11 mouse cellular contexts compared by ENCODE assay signal in genomic region chr4:114448393-114449052, GRCm38 (mm10). TPM values are rescaled to one million over a fixed set of nuclear protein-coding genes. Genes with fewer than 3 reads are reported as not detected.
DNase-seq lines count a peak whose midpoint lies in the region.
"Had no signal": no experiment of that assay in that cellular context is flagged by ENCODE, and none has a peak within 500 bp of the region (broad histone marks: within the 10 kb centered on the region; RNA-seq: fewer than 3 reads in every experiment).

No protein-coding gene starts in this region.

- DNase-seq in cerebellum, postnatal 10 days, result peak; percentile 55 to 62
- DNase-seq in cerebellum, adult 9-10 months, result no peak
- DNase-seq in left cerebral cortex, adult 18-20 months (ENCODE audit: low spot score in 2 of 2), result peak; percentile 53 to 66
- no peak for DNase-seq in left cerebral cortex, adult 11 months (ENCODE audit: low spot score)
- DNase-seq in layer of hippocampus, adult 8-10 months (ENCODE audit: low spot score in 2 of 2), result peak; percentile 33 to 58
- peak; percentile 58 to 61 for DNase-seq in right cerebral cortex, postnatal 10 days (ENCODE audit: low spot score in 2 of 2)
- no peak for DNase-seq in gastrocnemius, postnatal 4 days (ENCODE audit: low spot score in 2 of 2)
- no peak for DNase-seq in adrenal gland, postnatal 25 days
- DNase-seq: cerebellum, postnatal 36 days; gastrocnemius, postnatal 14 days; kidney, adult 9 months had no signal

RNA-seq across cellular contexts. Expression of gene Trabd2b, which starts 42.0 kb away (rescaled TPM):
- total RNA-seq in left cerebral cortex, adult 18-20 months (2021), result 1 to 10 TPM; 5.2 to 5.4 TPM
- total RNA-seq in layer of hippocampus, adult 8-10 months (2022), result 1 to 10 TPM; 1.8 to 2.1 (median 2.1) TPM
- total RNA-seq in gastrocnemius, postnatal 4 days (2021), result 1 to 10 TPM; 3.1 to 3.8 TPM
- 0.67 and 0.97 TPM in 2 replicates for total RNA-seq in adrenal gland, postnatal 25 days (2021)

Comparison
In these comparisons a context has a peak if more than half of its experiments do, and no peak if none do; other contexts are left out.
1. DNase-seq: peak in cerebellum, postnatal 10 days (2 of 2), left cerebral cortex, adult 18-20 months (2 of 2), layer of hippocampus, adult 8-10 months (2 of 2) and right cerebral cortex, postnatal 10 days (2 of 2); none in cerebellum, adult 9-10 months (single experiment), left cerebral cortex, adult 11 months (single experiment), gastrocnemius, postnatal 4 days (0 of 2) and adrenal gland, postnatal 25 days (single experiment).